Mouse (Mus musculus) megakaryocyte, embryonic 14.5 days (primary cell): ENCODE measurements at regions not wholly inside any gene's neighbourhood (a gene's known extent, or its start where the extent isn't known, plus 50 kb on each side); places are given as distances from the start of the nearest gene placed in this dataset.

Experiments
- FLI1 ChIP-seq: IDR thresholded peaks from 2 replicates; pipeline ENCODE4 v1.6.1; 2012; ENCODE audit warnings: low read length, inconsistent platforms, mixed read lengths
- GATA1 ChIP-seq: IDR thresholded peaks from 3 replicates; pipeline ENCODE4 v1.6.1; 2012; ENCODE audit warnings: mixed read lengths, low read length, inconsistent platforms, borderline replicate concordance

DNA sequence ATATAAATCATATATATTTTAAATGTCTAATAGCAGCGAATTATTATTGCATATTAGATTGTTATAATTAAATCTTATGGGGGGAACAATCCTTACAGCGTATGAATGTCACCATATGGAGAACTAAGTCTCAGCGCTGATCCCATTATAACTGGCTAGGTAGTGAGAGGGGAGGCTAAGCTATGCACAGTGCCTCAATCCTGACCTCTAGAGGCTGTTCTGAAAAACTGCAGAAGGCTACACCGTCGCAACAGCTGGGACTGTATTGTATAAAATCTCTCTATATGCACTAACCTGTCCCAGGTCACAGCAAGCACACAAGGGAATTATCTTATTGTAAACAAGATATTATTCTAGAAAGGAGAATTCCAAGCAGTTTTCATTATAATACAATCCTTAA, 164.0 kb downstream of the Iqub start:
- no peak for TF ChIP-seq GATA1
- TF ChIP-seq FLI1: no peak
